Mouse (Mus musculus) C2C12 (cell line): ENCODE results near the gene Polr1d. TPM values are rescaled to one million over a fixed set of nuclear protein-coding genes. Genes with fewer than 3 reads are reported as not detected.
A peak's percentile ranks its signal among the peaks of the same experiment; 100 is the strongest.

Experiments used
- H3K27me3 ChIP-seq: one replicate; pipeline ENCODE4 v1.6.1; 2011; ENCODE audit not compliant: control insufficient read depth, insufficient read depth, insufficient read length
- H3K36me3 ChIP-seq: one replicate; pipeline ENCODE4 v1.6.1; 2011; ENCODE audit not compliant: control insufficient read depth, insufficient read depth
- H3K4me3 ChIP-seq: one replicate; pipeline ENCODE4 v1.5.1; 2011; ENCODE audit warnings: mild to moderate bottlenecking, control low read depth; ENCODE audit not compliant: poor library complexity, insufficient read depth, severe bottlenecking
- H3K79me2 ChIP-seq: one replicate; pipeline ENCODE4 v1.6.1; 2011; ENCODE audit not compliant: control insufficient read depth, insufficient read depth
- H3K79me3 ChIP-seq: one replicate; pipeline ENCODE4 v1.6.1; 2011; ENCODE audit warnings: low read depth, control low read depth
- H3ac ChIP-seq: one replicate; pipeline ENCODE3; 2011; ENCODE audit warnings: low read depth; ENCODE audit not compliant: control insufficient read depth, insufficient read length
- CEBPB ChIP-seq: IDR thresholded peaks from one replicate; pipeline ENCODE4 v1.6.1; 2011; ENCODE audit warnings: low read depth, mild to moderate bottlenecking, control low read depth, moderate library complexity
- CTCF ChIP-seq: IDR thresholded peaks from one replicate; pipeline ENCODE4 v1.5.1; 2011; ENCODE audit not compliant: control insufficient read depth, insufficient read depth, insufficient read length
- FOSL1 ChIP-seq: IDR thresholded peaks from one replicate; pipeline ENCODE4 v1.8.0; 2011; ENCODE audit warnings: mild to moderate bottlenecking, low read length; ENCODE audit not compliant: poor library complexity, insufficient read depth, severe bottlenecking
- MAX ChIP-seq: IDR thresholded peaks from one replicate; pipeline ENCODE4 v1.6.1; 2011; ENCODE audit warnings: mild to moderate bottlenecking, control low read depth
- MYOD1 ChIP-seq: IDR thresholded peaks from one replicate; pipeline ENCODE4 v1.6.1; 2011; ENCODE audit warnings: low read depth; ENCODE audit not compliant: control insufficient read depth, insufficient read length
- MYOG ChIP-seq: IDR thresholded peaks from one replicate; pipeline ENCODE4 v1.6.1; 2011; ENCODE audit not compliant: control insufficient read depth, insufficient read length; ENCODE audit errors: extremely low read depth
- USF1 ChIP-seq: IDR thresholded peaks from one replicate; pipeline ENCODE4 v1.6.1; 2011; ENCODE audit warnings: low read depth, mild to moderate bottlenecking, control low read depth, moderate library complexity
- polyA plus RNA-seq: library from polyadenylated mRNA; unstranded; fragments of >200 nt; fragmentation: generic; extraction: Trizol; gene quantifications from one replicate; pipeline ENCODE4 v1.2.1, GENCODE M21; 2012; ENCODE audit warnings: missing spikeins

Polr1d gene
- polyA plus RNA-seq, 1 experiment, result 115 TPM

DNA sequence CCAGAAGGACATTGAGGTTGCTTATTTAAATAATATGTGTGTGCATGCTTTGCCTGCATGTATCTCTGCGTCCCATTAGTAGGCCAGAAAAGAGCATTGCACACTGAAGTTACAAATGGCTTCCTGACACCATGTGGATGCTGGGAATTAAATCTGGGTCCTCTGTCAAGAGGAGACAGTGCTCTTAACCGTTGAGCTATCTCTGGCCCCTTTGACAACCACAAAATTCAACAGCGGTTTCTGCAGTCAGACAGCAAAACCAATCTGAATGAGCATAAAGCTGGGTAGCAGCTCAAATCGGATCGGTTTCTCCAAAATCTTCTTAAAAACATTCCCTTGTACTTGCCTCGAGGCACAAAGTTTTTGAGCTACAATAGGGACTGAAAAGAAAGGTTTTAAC is 23.8 kb upstream of the Polr1d start:
- TF ChIP-seq MAX (no peak), CTCF (no peak), MYOD1 (no peak), MYOG (no peak), USF1 (no peak), CEBPB (no peak), FOSL1 (no peak)
- H3K79me3 ChIP-seq, result peaks cover 12% of the 10 kb centered on the region
- no peaks in the 10 kb centered on the region for H3K27me3 ChIP-seq
- no peaks in the 10 kb centered on the region for H3K36me3 ChIP-seq
- no peak overlapping the region for H3K4me3 ChIP-seq
- H3K79me2 ChIP-seq, result peaks cover 53% of the 10 kb centered on the region
- H3ac ChIP-seq, result no peak overlapping the region

DNA sequence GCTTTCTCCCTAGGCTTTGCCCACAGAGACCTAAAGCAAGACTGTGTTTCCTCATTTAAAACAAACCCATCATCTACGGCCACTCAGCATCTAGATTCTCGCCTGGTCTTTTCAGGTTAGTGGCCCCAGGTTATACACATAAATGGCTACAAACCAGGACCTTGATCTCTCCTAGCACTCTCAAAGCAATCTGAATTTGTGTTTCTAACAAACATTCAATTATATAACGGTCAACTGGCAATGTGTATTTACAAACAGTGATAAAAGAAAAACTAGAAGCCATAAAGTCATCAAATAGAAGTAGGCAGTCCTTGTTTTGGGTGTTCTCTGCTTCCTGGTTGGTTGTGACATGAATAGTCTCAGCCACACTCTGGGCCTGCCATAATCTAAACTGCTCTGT is 23.4 kb upstream of the Polr1d start:
- H3K36me3 ChIP-seq, result no peaks in the 10 kb centered on the region
- TF ChIP-seq FOSL1 (no peak), USF1 (no peak), MAX (no peak), CTCF (no peak), CEBPB (no peak), MYOG (no peak), MYOD1 (no peak)
- no peak overlapping the region for H3K4me3 ChIP-seq
- no peaks in the 10 kb centered on the region for H3K27me3 ChIP-seq
- H3ac ChIP-seq, result no peak overlapping the region
- H3K79me3 ChIP-seq, result peaks cover 12% of the 10 kb centered on the region
- peaks cover 53% of the 10 kb centered on the region for H3K79me2 ChIP-seq

DNA sequence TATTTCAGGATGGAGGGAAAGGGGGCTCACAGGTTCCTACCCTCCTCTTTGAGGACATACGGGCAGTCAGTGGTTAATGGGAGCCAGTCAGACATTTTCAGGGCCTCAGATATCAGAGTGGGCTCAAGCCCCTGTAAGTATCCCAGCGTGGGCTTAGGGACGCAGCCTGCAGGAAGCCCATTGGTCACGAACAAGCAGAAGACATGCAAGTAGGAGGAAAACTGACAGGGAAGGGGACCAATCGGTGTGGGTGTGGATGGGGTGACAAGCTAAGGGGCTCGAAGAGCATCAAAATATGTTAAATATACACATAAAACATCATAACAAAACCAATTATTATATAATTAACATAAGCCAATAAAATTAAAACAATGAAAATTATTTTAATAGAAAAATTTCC is 22.5 kb upstream of the Polr1d start:
- H3K4me3 ChIP-seq, result no peak overlapping the region
- peaks cover 11% of the 10 kb centered on the region for H3K79me3 ChIP-seq
- H3ac ChIP-seq, result no peak overlapping the region
- TF ChIP-seq CTCF (no peak), MYOD1 (no peak), MAX (no peak), FOSL1 (no peak), MYOG (no peak), CEBPB (no peak), USF1 (no peak)
- peaks cover 53% of the 10 kb centered on the region for H3K79me2 ChIP-seq
- no peaks in the 10 kb centered on the region for H3K27me3 ChIP-seq
- no peaks in the 10 kb centered on the region for H3K36me3 ChIP-seq

DNA sequence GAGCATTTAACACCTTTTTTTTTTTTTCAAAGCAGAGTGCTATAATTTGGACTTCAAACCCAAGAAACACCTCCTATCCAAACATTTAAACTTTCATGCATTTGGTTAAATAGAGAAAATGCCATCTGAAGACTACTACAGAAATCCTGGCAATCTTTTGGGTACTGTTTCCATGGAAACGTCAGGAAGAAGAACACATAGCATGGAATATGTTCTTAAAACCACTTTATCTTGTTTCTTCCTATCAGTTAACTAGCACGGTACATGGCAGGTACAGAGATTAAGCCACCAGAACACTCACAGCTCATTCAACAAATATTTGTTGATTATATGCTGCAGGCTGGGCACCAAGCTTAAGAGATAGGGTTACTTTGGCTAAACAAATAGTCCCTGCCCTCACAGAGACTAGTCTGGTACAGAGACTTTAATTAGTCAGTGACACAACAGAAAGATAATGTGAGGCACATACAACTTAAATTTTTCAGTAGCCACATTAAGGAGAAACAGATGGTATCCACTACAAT is 22.0 kb upstream of the Polr1d start:
- Histone ChIP-seq H3K79me2 (peaks cover 53% of the 10 kb centered on the region), H3K27me3 (no peaks in the 10 kb centered on the region), H3ac (no peak overlapping the region), H3K79me3 (peaks cover 11% of the 10 kb centered on the region), H3K36me3 (no peaks in the 10 kb centered on the region), H3K4me3 (no peak overlapping the region)
- TF ChIP-seq FOSL1, result no peak
- TF ChIP-seq MYOG, result no peak

DNA sequence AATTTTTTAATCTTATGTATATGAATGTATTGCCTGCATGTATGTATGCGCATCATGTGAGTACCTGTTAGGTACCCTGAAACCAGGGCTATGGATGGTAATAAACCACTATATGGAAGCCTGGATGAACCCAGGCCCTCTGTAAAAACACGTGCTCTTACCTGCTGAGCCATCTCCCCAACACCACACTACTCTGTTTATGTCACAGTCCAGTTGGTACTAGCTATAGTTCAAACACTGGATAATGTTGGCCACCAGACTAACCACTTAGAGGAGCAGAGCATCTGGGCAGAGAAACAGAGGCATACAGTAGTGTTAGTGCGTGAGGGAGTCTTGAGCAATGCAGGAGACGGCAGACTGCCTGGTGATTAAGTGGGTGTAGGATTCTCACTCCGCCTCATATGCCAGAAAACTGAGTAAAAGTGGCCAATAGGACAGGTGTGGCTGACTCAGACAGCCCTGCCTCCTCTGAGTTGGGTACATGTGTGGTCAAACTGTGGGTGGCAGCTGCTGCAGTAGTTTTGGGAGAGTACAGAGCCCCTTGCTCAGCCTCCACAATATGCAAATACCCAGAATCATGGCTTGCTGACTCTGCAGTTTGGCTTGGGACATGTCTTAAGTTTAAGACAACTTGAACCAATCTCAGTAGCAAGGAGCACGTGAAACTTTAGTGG is 21.1 kb upstream of the Polr1d start:
- Histone ChIP-seq H3K79me2 (peaks cover 53% of the 10 kb centered on the region), H3ac (no peak overlapping the region), H3K79me3 (peaks cover 11% of the 10 kb centered on the region), H3K27me3 (no peaks in the 10 kb centered on the region), H3K4me3 (no peak overlapping the region), H3K36me3 (no peaks in the 10 kb centered on the region)
- TF ChIP-seq MYOG, result no peak
- TF ChIP-seq CTCF, result no peak
- TF ChIP-seq USF1, result no peak
- peak; percentile 90 for TF ChIP-seq MYOD1
- no peak for TF ChIP-seq MAX
- TF ChIP-seq FOSL1, result no peak
- TF ChIP-seq CEBPB, result peak; percentile 89
